Mouse (Mus musculus): ENCODE measurements around the gene BC030867. TPM values are rescaled to one million over a fixed set of nuclear protein-coding genes. Genes with fewer than 3 reads are reported as not detected.

The BC030867 gene
- total and polyA plus RNA-seq, 3 experiments, result 0.26 to 0.45 (median 0.32) TPM

GRCm38 (mm10) chr11:102310768-102311695 is 62.4 kb downstream of the BC030867 start:
- Histone ChIP-seq H3K36me3 (ENCODE audit: control insufficient read depth, insufficient read depth, low read length) (no peaks in the 10 kb centered on the region; the same call in 1 of the 2 replicates), H3K27ac (no peak overlapping the region), H3K4me3 (no peak overlapping the region), H3K4me1 (ENCODE audit: control insufficient read depth, insufficient read depth, low read length) (peaks cover 5% of the 10 kb centered on the region; the same call in 1 of the 2 replicates), H3K9ac (ENCODE audit: low read depth, low read length) (no peak overlapping the region), H3K27me3 (ENCODE audit: control insufficient read depth, insufficient read depth, low read length) (no peaks in the 10 kb centered on the region), H3K79me2 (replicated peaks; ENCODE audit: control insufficient read depth, insufficient read depth, low read length) (no peaks in the 10 kb centered on the region)
- TF ChIP-seq POLR2A (IDR thresholded peaks at IDR 0.05; ENCODE audit: insufficient read depth, low read depth, low read length) (no peak), EP300 (IDR thresholded peaks at IDR 0.05; ENCODE audit: insufficient read depth, low read depth, low read length) (no peak), CTCF (IDR thresholded peaks at IDR 0.05) (no peak)
- intact Hi-C loops (cut with DNase I), result no loop called here
- WGBS, result 50% methylated on average over 38 of the region's 38 CpGs
- DNase-seq, result peak in 1 of 2 experiments; percentile 29

- intact Hi-C loops (cut with DNase I), result no loop called here
- Histone ChIP-seq H3K36me3 (ENCODE audit: control insufficient read depth, insufficient read depth, low read length) (no peaks in the 10 kb centered on the region; the same call in 1 of the 2 replicates), H3K27me3 (ENCODE audit: control insufficient read depth, insufficient read depth, low read length) (no peaks in the 10 kb centered on the region), H3K9ac (ENCODE audit: low read depth, low read length) (no peak overlapping the region), H3K4me3 (no peak overlapping the region), H3K79me2 (replicated peaks; ENCODE audit: control insufficient read depth, insufficient read depth, low read length) (no peaks in the 10 kb centered on the region), H3K4me1 (ENCODE audit: control insufficient read depth, insufficient read depth, low read length) (peaks cover 5% of the 10 kb centered on the region; the same call in 1 of the 2 replicates), H3K27ac (no peak overlapping the region)
- 95% methylated on average over 4 of the region's 4 CpGs for WGBS
- TF ChIP-seq EP300 (IDR thresholded peaks at IDR 0.05; ENCODE audit: insufficient read depth, low read depth, low read length) (no peak), CTCF (IDR thresholded peaks at IDR 0.05) (no peak), POLR2A (IDR thresholded peaks at IDR 0.05; ENCODE audit: insufficient read depth, low read depth, low read length) (no peak)
- no peak for DNase-seq
These were observed 63.3 kb downstream of the BC030867 start for GRCm38 (mm10) chr11:102311966-102312365.

GRCm38 (mm10) chr11:102312586-102312985 is 63.9 kb downstream of the BC030867 start:
- TF ChIP-seq CTCF (IDR thresholded peaks at IDR 0.05) (no peak), POLR2A (IDR thresholded peaks at IDR 0.05; ENCODE audit: insufficient read depth, low read depth, low read length) (no peak), EP300 (IDR thresholded peaks at IDR 0.05; ENCODE audit: insufficient read depth, low read depth, low read length) (no peak)
- WGBS, result 87% methylated on average over 6 of the region's 6 CpGs
- H3K4me3 ChIP-seq, result no peak overlapping the region
- H3K4me1 ChIP-seq (ENCODE audit: control insufficient read depth, insufficient read depth, low read length), result peaks cover 5% of the 10 kb centered on the region; the same call in 1 of the 2 replicates
- no peaks in the 10 kb centered on the region for H3K79me2 ChIP-seq (replicated peaks; ENCODE audit: control insufficient read depth, insufficient read depth, low read length)
- no peaks in the 10 kb centered on the region; the same call in 1 of the 2 replicates for H3K36me3 ChIP-seq (ENCODE audit: control insufficient read depth, insufficient read depth, low read length)
- no peaks in the 10 kb centered on the region for H3K27me3 ChIP-seq (ENCODE audit: control insufficient read depth, insufficient read depth, low read length)
- DNase-seq, result no peak
- intact Hi-C loops (cut with DNase I), result no loop called here
- no peak overlapping the region for H3K9ac ChIP-seq (ENCODE audit: low read depth, low read length)
- no peak overlapping the region for H3K27ac ChIP-seq

- Histone ChIP-seq H3K4me3 (no peak overlapping the region), H3K27me3 (ENCODE audit: control insufficient read depth, insufficient read depth, low read length) (no peaks in the 10 kb centered on the region), H3K79me2 (replicated peaks; ENCODE audit: control insufficient read depth, insufficient read depth, low read length) (no peaks in the 10 kb centered on the region), H3K36me3 (ENCODE audit: control insufficient read depth, insufficient read depth, low read length) (no peaks in the 10 kb centered on the region; the same call in 1 of the 2 replicates), H3K4me1 (ENCODE audit: control insufficient read depth, insufficient read depth, low read length) (peaks cover 5% of the 10 kb centered on the region; the same call in 1 of the 2 replicates), H3K27ac (no peak overlapping the region), H3K9ac (ENCODE audit: low read depth, low read length) (no peak overlapping the region)
- no peak for DNase-seq
- 91% methylated on average over 12 of the region's 12 CpGs for WGBS
- no peak for TF ChIP-seq CTCF (IDR thresholded peaks at IDR 0.05)
- no peak for TF ChIP-seq EP300 (IDR thresholded peaks at IDR 0.05; ENCODE audit: insufficient read depth, low read depth, low read length)
- TF ChIP-seq POLR2A (IDR thresholded peaks at IDR 0.05; ENCODE audit: insufficient read depth, low read depth, low read length), result no peak
- intact Hi-C loops (cut with DNase I), result no loop called here
These were observed 65.6 kb downstream of the BC030867 start for GRCm38 (mm10) chr11:102314321-102314720.

Small RNA genes within 50 kb of the gene (microRNA-seq; reads per million reads assigned to microRNA genes)
- 2.8 to 10.0 reads per million in 2 experiments for gene Mir8101

Other genes with a start within 250 kb of the BC030867 start
- gene Mpp3, start 220.4 kb upstream of the BC030867 start, total RNA-seq (2021), result 1 to 10 TPM; 1.4 to 1.5 TPM
- gene Mpp3, start 220.4 kb upstream of the BC030867 start, polyA plus RNA-seq (2012; rRNA removed), result 4.5 and 5.3 TPM in 2 replicates
- gene Cd300lg, start 207.4 kb upstream of the BC030867 start, total RNA-seq (2021), result 10 to 100 TPM; 51.6 to 70.1 TPM
- gene Cd300lg, start 207.4 kb upstream of the BC030867 start, polyA plus RNA-seq (2012; rRNA removed), result 102 and 143 TPM in 2 replicates
- gene Mpp2, start 160.4 kb upstream of the BC030867 start, total RNA-seq (2021), result 1 to 10 TPM; 2.3 to 2.6 TPM
- gene Mpp2, start 160.4 kb upstream of the BC030867 start, polyA plus RNA-seq (2012; rRNA removed), result 5.3 and 5.6 TPM in 2 replicates
- gene Ppy, start 147.6 kb upstream of the BC030867 start, total RNA-seq (2021), result not detected
- not detected in 2 replicates for gene Ppy, start 147.6 kb upstream of the BC030867 start, polyA plus RNA-seq (2012; rRNA removed)
- not detected for gene Pyy, start 141.1 kb upstream of the BC030867 start, total RNA-seq (2021)
- not detected in 2 replicates for gene Pyy, start 141.1 kb upstream of the BC030867 start, polyA plus RNA-seq (2012; rRNA removed)
- gene Nags, start 103.4 kb upstream of the BC030867 start, total RNA-seq (2021), result not detected
- gene Nags, start 103.4 kb upstream of the BC030867 start, polyA plus RNA-seq (2012; rRNA removed), result 0.06 and 0.12 TPM in 2 replicates
- 10 to 100 TPM; 12.2 to 13.6 TPM for gene Tmem101, start 92.5 kb upstream of the BC030867 start, total RNA-seq (2021)
- 19.5 and 20.7 TPM in 2 replicates for gene Tmem101, start 92.5 kb upstream of the BC030867 start, polyA plus RNA-seq (2012; rRNA removed)
- 10 to 100 TPM; 49.4 to 50.2 TPM for gene Lsm12, start 63.6 kb upstream of the BC030867 start, total RNA-seq (2021)
- gene Lsm12, start 63.6 kb upstream of the BC030867 start, polyA plus RNA-seq (2012; rRNA removed), result 32.5 and 42.4 TPM in 2 replicates
- gene G6pc3, start 59.3 kb upstream of the BC030867 start, total RNA-seq (2021), result 10 to 100 TPM; 44.8 to 50.6 TPM
- 89.9 and 95.3 TPM in 2 replicates for gene G6pc3, start 59.3 kb upstream of the BC030867 start, polyA plus RNA-seq (2012; rRNA removed)
- gene Hdac5, start 18.7 kb upstream of the BC030867 start, total RNA-seq (2021), result 100 to 1,000 TPM; 113 to 137 TPM
- gene Hdac5, start 18.7 kb upstream of the BC030867 start, polyA plus RNA-seq (2012; rRNA removed), result 92.6 and 98.5 TPM in 2 replicates
- 1 to 10 TPM in 1 of 2 experiments, under 1 TPM in 1; 0.89 to 1.1 TPM for gene Asb16, start 19.9 kb downstream of the BC030867 start, total RNA-seq (2021)
- gene Asb16, start 19.9 kb downstream of the BC030867 start, polyA plus RNA-seq (2012; rRNA removed), result 0.70 and 0.74 TPM in 2 replicates
- 10 to 100 TPM; 22.9 to 26.2 TPM for gene Tmub2, start 36.0 kb downstream of the BC030867 start, total RNA-seq (2021)
- gene Tmub2, start 36.0 kb downstream of the BC030867 start, polyA plus RNA-seq (2012; rRNA removed), result 32.8 and 43.2 TPM in 2 replicates
- gene Atxn7l3, start 47.7 kb downstream of the BC030867 start, total RNA-seq (2021), result 10 to 100 TPM; 19.0 to 21.7 TPM
- 17.4 and 21.2 TPM in 2 replicates for gene Atxn7l3, start 47.7 kb downstream of the BC030867 start, polyA plus RNA-seq (2012; rRNA removed)
- gene Ubtf, start 70.9 kb downstream of the BC030867 start, total RNA-seq (2021), result 10 to 100 TPM; 52.5 to 59.4 TPM
- gene Ubtf, start 70.9 kb downstream of the BC030867 start, polyA plus RNA-seq (2012; rRNA removed), result 14.9 and 22.1 TPM in 2 replicates
- gene Slc4a1, start 117.3 kb downstream of the BC030867 start, total RNA-seq (2021), result 10 to 100 TPM in 1 of 2 experiments, under 1 TPM in 1; 0.42 to 10.3 TPM
- gene Slc4a1, start 117.3 kb downstream of the BC030867 start, polyA plus RNA-seq (2012; rRNA removed), result 0.91 and 4.4 TPM in 2 replicates
- under 1 TPM in 1 of 2 experiments, not detected in 1; 0.66 TPM for gene Rundc3a, start 144.5 kb downstream of the BC030867 start, total RNA-seq (2021)
- gene Rundc3a, start 144.5 kb downstream of the BC030867 start, polyA plus RNA-seq (2012; rRNA removed), result 0.23 and 0.32 TPM in 2 replicates
- 100 to 1,000 TPM; 196 to 213 TPM for gene Slc25a39, start 159.1 kb downstream of the BC030867 start, total RNA-seq (2021)
- 307 and 331 TPM in 2 replicates for gene Slc25a39, start 159.1 kb downstream of the BC030867 start, polyA plus RNA-seq (2012; rRNA removed)
- 10 to 100 TPM; 83.4 to 86.9 TPM for gene Grn, start 181.4 kb downstream of the BC030867 start, total RNA-seq (2021)
- 118 and 119 TPM in 2 replicates for gene Grn, start 181.4 kb downstream of the BC030867 start, polyA plus RNA-seq (2012; rRNA removed)
- gene Fam171a2, start 198.8 kb downstream of the BC030867 start, total RNA-seq (2021), result 1 to 10 TPM; 3.8 to 3.9 TPM
- 7.7 and 8.3 TPM in 2 replicates for gene Fam171a2, start 198.8 kb downstream of the BC030867 start, polyA plus RNA-seq (2012; rRNA removed)
- gene Itga2b, start 221.2 kb downstream of the BC030867 start, total RNA-seq (2021), result 10 to 100 TPM in 1 of 2 experiments, 1 to 10 TPM in 1; 3.1 to 14.5 TPM
- 3.5 and 6.9 TPM in 2 replicates for gene Itga2b, start 221.2 kb downstream of the BC030867 start, polyA plus RNA-seq (2012; rRNA removed)